Mouse (Mus musculus) limb, embryonic 14.5 days (tissue): ENCODE measurements at regions not wholly inside any gene's neighbourhood (a gene's known extent, or its start where the extent isn't known, plus 50 kb on each side); places are given as distances from the start of the nearest gene placed in this dataset.

ENCODE experiments used
- ATAC-seq: fragments of 200-750 bp; cut with Nextera tagmentation; 2 replicates; pipeline ENCODE4 v1.8.0; 2017; ENCODE audit warnings: low read depth, moderate number of reproducible peaks, moderate TSS enrichment; ENCODE audit not compliant: low FRiP score
- DNase-seq: peaks from one replicate; pipeline ENCODE4 v3.0.0-alpha.2; 2015; ENCODE audit warnings: low spot score
- H3K27ac ChIP-seq: fragments of 300-500 bp; sonication (generic); replicated peaks from 2 replicates; pipeline ENCODE4 v1.5.1; 2014; ENCODE audit warnings: low read depth, mild to moderate bottlenecking, low read length, moderate library complexity, mixed read lengths
- H3K27me3 ChIP-seq: fragments of 300-500 bp; sonication (generic); 2 replicates; pipeline ENCODE4 v1.6.1; 2014; ENCODE audit warnings: low read length, mixed read lengths; ENCODE audit not compliant: control insufficient read depth, insufficient read depth
- H3K36me3 ChIP-seq: fragments of 300-500 bp; sonication (generic); 2 replicates; pipeline ENCODE4 v1.6.1; 2014; ENCODE audit warnings: mild to moderate bottlenecking, low read length, moderate library complexity, mixed read lengths; ENCODE audit not compliant: control insufficient read depth, insufficient read depth
- H3K4me1 ChIP-seq: fragments of 300-500 bp; sonication (generic); 2 replicates; pipeline ENCODE4 v1.6.1; 2014; ENCODE audit warnings: antibody characterized with exemption, low read length, mixed read lengths; ENCODE audit not compliant: control insufficient read depth, insufficient read depth
- H3K4me2 ChIP-seq: fragments of 300-500 bp; sonication (generic); replicated peaks from 2 replicates; pipeline ENCODE4 v1.6.1; 2014; ENCODE audit warnings: low read depth, mild to moderate bottlenecking, low read length, moderate library complexity; ENCODE audit not compliant: severe bottlenecking
- H3K4me3 ChIP-seq: fragments of 300-500 bp; sonication (generic); replicated peaks from 2 replicates; pipeline ENCODE4 v1.5.1; 2014; ENCODE audit warnings: low read length
- H3K9ac ChIP-seq: fragments of 300-500 bp; sonication (generic); 2 replicates; pipeline ENCODE4 v1.6.1; 2014; ENCODE audit warnings: mild to moderate bottlenecking, low read depth, low read length, moderate library complexity; ENCODE audit not compliant: severe bottlenecking
- H3K9me3 ChIP-seq: fragments of 300-500 bp; sonication (generic); 2 replicates; pipeline ENCODE4 v1.6.1; 2016; ENCODE audit warnings: low read length; ENCODE audit not compliant: control insufficient read depth
- POLR2A ChIP-seq: fragments of 200-500 bp; IDR thresholded peaks from 2 replicates; pipeline ENCODE4 v1.8.0; 2012; ENCODE audit warnings: inconsistent platforms, mild to moderate bottlenecking, moderate library complexity, borderline replicate concordance; ENCODE audit not compliant: insufficient read depth, insufficient read length; ENCODE audit errors: extremely low read depth
- WGBS: fragments of 180-500 bp; shearing (Covaris S2); extraction: QIAGEN DNeasy Blood & Tissue Kit; methylation state at CpG from one replicate; pipeline ENCODE4 v1.1.7; 2014; 5-methylcytosine and 5-hydroxymethylcytosine counted together

- no peak for DNase-seq
- Histone ChIP-seq H3K4me3 (no peak overlapping the region), H3K36me3 (no peaks in the 10 kb centered on the region), H3K9ac (no peak overlapping the region), H3K4me1 (no peaks in the 10 kb centered on the region), H3K4me2 (no peak overlapping the region), H3K27ac (no peak overlapping the region), H3K9me3 (no peaks in the 10 kb centered on the region), H3K27me3 (no peaks in the 10 kb centered on the region)
- ATAC-seq: no peak; the same call in 1 of the 2 replicates
- WGBS: 7% methylated on average over 3 of the region's 3 CpGs
- TF ChIP-seq POLR2A: no peak
Measured at GRCm38 (mm10) chr16:5467587-5467986, 211.8 kb upstream of the Eef2kmt start.

GRCm38 (mm10) chr16:5466760-5467159, 211.0 kb upstream of the Eef2kmt start:
- Histone ChIP-seq H3K9me3 (no peaks in the 10 kb centered on the region), H3K36me3 (no peaks in the 10 kb centered on the region), H3K9ac (no peak overlapping the region), H3K4me2 (no peak overlapping the region), H3K27me3 (no peaks in the 10 kb centered on the region), H3K4me1 (no peaks in the 10 kb centered on the region), H3K4me3 (no peak overlapping the region), H3K27ac (no peak overlapping the region)
- WGBS: 77% methylated on average over 2 of the region's 2 CpGs
- no peak for DNase-seq
- no peak for ATAC-seq
- TF ChIP-seq POLR2A: no peak

GRCm38 (mm10) chr16:5455352-5455965, 199.7 kb upstream of the Eef2kmt start:
- no peaks in the 10 kb centered on the region for H3K9me3 ChIP-seq
- H3K4me2 ChIP-seq: no peak overlapping the region
- no peak for TF ChIP-seq POLR2A
- no peak overlapping the region for H3K4me3 ChIP-seq
- H3K27ac ChIP-seq: no peak overlapping the region
- no peak overlapping the region for H3K9ac ChIP-seq
- WGBS: 4% methylated on average over 5 of the region's 5 CpGs
- no peaks in the 10 kb centered on the region for H3K27me3 ChIP-seq
- H3K36me3 ChIP-seq: no peaks in the 10 kb centered on the region
- H3K4me1 ChIP-seq: no peaks in the 10 kb centered on the region
- DNase-seq: no peak
- ATAC-seq: no peak

GRCm38 (mm10) chr16:5454243-5454642, 198.5 kb upstream of the Eef2kmt start:
- Histone ChIP-seq H3K4me2 (no peak overlapping the region), H3K27ac (no peak overlapping the region), H3K4me3 (no peak overlapping the region), H3K4me1 (no peaks in the 10 kb centered on the region), H3K27me3 (no peaks in the 10 kb centered on the region), H3K36me3 (no peaks in the 10 kb centered on the region), H3K9ac (no peak overlapping the region), H3K9me3 (no peaks in the 10 kb centered on the region)
- no peak for DNase-seq
- WGBS: 14% methylated on average over 6 of the region's 6 CpGs
- no peak for TF ChIP-seq POLR2A
- ATAC-seq: no peak

- WGBS: 66% methylated on average over 6 of the region's 6 CpGs
- Histone ChIP-seq H3K4me2 (no peak overlapping the region), H3K9me3 (no peaks in the 10 kb centered on the region), H3K27me3 (no peaks in the 10 kb centered on the region), H3K9ac (no peak overlapping the region), H3K4me3 (no peak overlapping the region), H3K4me1 (no peaks in the 10 kb centered on the region), H3K36me3 (no peaks in the 10 kb centered on the region), H3K27ac (no peak overlapping the region)
- no peak for TF ChIP-seq POLR2A
- DNase-seq: no peak
- no peak for ATAC-seq
Measured at GRCm38 (mm10) chr16:5452971-5453370, 197.2 kb upstream of the Eef2kmt start.

GRCm38 (mm10) chr16:5445776-5446175, 190.0 kb upstream of the Eef2kmt start:
- no peaks in the 10 kb centered on the region for H3K9me3 ChIP-seq
- H3K27ac ChIP-seq: no peak overlapping the region
- no peak overlapping the region for H3K4me2 ChIP-seq
- no peak overlapping the region for H3K9ac ChIP-seq
- 75% methylated on average over 6 of the region's 6 CpGs for WGBS
- ATAC-seq: no peak
- no peaks in the 10 kb centered on the region for H3K36me3 ChIP-seq
- no peak for DNase-seq
- TF ChIP-seq POLR2A: no peak
- H3K27me3 ChIP-seq: no peaks in the 10 kb centered on the region
- no peaks in the 10 kb centered on the region for H3K4me1 ChIP-seq
- no peak overlapping the region for H3K4me3 ChIP-seq
